Mouse (Mus musculus): Measurements from ENCODE around the gene Gphn.

Gene Gphn
- long read RNA-seq, experiment 1, partial matches to known transcripts: 4 of 6 reads
- long read RNA-seq, experiment 1, other reads (novel, unspliced or antisense): 1 of 6 reads
- long read RNA-seq, experiment 2, transcript Gphn-202 (23 exons, 3,300 nt): major isoform, 6 of 16 reads
- long read RNA-seq, experiment 2, partial matches to known transcripts: 5 of 16 reads
- long read RNA-seq, experiment 2, other reads (novel, unspliced or antisense): 5 of 16 reads

DNA sequence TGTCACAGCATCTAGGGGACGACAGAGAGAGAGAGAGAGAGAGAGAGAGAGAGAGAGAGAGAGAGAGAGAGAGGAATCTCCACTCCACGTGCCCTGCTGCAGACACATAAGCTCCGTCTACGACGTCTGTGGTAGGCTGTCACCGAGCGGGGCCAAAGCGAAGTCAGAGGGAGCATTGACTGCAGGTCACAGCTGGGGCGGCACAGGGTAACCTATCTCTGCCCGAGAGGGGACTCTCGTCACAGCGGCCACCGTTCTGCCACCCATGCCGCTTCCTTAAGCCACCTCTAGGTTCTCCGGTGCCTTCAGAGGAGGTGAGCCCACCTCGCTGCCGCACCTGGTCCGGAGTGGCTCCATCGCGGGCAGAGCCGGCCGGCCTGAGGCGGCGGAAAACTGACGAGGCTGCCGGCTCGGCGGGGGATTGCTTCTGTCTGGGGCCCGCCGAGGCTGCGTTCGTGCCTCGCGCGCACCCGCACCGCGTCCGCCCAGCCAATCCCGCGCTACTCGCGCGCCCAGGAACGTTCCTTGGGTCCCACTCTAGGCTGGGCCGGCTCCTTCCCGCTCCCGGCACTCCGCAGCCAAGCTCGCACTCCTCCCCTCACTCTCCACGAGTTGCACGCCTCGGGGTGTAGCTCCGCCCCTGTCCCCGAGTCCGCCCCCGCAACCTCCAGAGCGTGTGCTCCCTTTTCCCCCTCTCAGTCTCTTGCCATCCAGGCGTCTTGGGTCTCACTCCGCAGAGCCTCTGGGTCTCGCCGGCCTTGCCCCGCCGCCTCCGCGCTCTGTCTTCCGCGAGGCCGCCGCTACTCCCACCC lies at the start of gene Gphn:
Gene Gphn, plus strand, starts transcription at position 673 of the 812 bp plus-strand sequence.
- intact Hi-C loops (cut with DNase I): loop anchor here (5.0 to 10.0 kb wide), 2 partner anchors 521 to 639 kb away; partner anchors contain the start of genes Atp6v1d, Eif2s1 and Mpp5

DNA sequence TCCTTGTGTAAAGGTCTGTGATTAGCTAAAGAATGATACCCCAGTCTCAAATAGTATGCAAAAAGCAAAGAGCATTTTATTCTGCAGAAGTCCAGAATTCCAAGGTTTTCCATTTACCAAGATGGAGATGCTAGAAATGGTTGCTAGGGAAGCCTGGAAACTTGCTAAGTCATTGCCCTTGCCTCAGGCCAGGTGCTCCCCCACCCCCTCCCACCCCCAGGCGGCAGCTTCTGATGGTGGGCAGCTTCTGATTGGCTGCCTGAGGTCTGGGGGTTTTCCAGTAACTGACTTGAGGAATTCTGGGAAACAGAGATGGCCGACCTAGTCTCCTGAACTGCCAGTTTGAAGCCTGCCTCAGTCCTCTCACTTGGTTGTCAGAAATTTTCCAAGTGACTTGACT lies 44.7 kb upstream of the Gphn start:
- intact Hi-C loops (cut with DNase I): no loop called here

- intact Hi-C loops (cut with DNase I): no loop called here
Observed at GRCm38 (mm10) chr12:78193942-78194341, 32.2 kb upstream of the Gphn start, which contains the start of gene Gm6657. Gene Gm6657 (plus strand): TSS chr12:78194242.

DNA sequence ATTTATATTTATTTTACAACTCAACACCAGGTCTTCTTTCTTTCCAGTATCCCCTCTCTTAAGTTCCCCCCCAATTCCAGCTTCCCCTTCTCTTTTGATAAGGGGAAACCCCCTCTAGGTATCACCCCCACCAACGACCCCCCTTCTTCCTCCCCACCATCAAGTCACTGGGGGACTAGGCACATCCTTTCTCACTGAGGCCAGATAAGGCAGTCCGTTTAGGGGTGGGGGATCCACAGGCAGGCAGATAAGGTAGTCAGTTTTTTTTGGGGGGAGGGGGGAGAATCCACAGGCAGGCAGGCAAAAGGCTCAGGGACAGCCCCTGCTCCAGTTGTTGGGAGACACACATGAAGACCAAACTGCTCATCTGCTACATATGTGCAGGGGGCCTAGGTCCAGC lies 30.8 kb upstream of the Gphn start:
- intact Hi-C loops (cut with DNase I): no loop called here

GRCm38 (mm10) chr12:78203646-78204045 lies 22.5 kb upstream of the Gphn start:
- intact Hi-C loops (cut with DNase I): loop anchor here (10.0 kb wide), 1 partner anchor 111 kb away; no protein-coding TSS in a partner anchor

DNA sequence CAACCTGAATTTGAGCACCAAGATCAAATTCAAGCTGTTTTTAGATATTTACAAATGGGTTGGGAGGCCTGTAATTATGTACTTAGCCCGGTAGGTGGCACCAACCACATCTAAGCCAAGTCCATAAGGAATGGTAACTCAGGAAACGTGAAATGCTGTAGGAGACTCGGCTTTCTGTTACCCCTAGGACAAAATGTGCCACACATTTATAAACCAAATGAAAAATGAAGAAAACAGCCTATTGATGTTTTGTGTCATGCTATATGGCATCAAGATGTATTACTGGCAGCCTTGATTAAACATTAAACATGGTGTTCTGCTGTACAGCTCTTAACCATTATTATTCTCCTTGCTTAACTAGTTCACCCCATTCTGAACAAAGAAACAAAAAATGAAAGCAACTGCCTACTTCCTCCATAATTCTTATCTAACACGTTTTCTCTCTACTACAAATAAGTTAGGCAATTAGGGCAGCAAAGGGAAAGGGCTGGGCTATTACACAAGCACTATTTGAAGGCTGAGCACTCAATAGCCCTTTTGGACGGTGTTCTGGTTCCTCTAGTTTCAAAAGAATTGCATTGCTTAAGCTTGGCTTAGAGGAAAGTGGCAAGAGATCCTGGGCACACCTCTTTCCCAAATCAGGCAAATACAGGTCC lies 20.1 kb upstream of the Gphn start:
- intact Hi-C loops (cut with DNase I): loop anchor here (10.0 kb wide), 1 partner anchor 109 kb away; no protein-coding TSS in a partner anchor

DNA sequence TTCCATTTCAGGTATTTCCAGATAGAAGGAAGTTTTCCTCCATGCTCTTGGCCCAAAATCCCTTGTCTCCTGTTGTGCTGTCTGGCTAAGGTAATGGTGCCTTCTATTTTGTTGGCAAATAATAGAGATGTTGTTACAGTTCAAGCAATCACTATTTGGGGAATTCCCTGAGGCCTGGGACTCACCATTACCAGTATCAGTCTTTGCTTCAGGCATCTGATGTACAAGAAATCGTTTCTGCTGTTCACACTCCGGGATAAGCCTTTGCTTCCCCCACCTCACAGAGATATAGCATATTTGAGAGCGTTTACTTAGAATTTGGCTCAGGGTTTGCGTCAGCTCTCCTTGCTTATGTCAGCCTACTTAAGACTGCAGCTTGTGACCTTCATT lies 19.6 kb upstream of the Gphn start:
- intact Hi-C loops (cut with DNase I): loop anchor here (10.0 kb wide), 1 partner anchor 108 kb away; no protein-coding TSS in a partner anchor

- intact Hi-C loops (cut with DNase I): loop anchor here (10.0 kb wide), 2 partner anchors 105 to 155 kb away; no protein-coding TSS in a partner anchor
Observed at GRCm38 (mm10) chr12:78209856-78210255, 16.3 kb upstream of the Gphn start.

DNA sequence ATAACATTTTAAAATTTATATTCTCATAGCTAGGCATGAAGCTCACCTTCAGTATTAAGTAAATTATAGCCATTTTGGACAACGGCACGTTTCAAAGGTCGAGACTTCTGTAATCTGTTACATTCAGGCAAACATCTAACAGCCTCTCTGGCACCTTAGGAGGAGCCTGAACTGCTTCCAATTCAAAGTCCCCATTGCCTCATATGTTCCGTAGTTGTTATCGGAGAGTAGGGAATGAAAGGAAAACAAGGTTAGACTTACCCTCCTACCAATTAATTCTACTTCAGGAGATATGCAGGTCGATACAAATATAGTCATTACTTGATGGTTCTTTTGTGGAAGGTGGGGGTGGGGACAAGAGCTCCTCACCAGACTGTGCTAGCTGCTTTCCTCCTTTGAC lies 10.7 kb upstream of the Gphn start:
- intact Hi-C loops (cut with DNase I): loop anchor here (10.0 kb wide), 1 partner anchor 161 kb away; no protein-coding TSS in a partner anchor

GRCm38 (mm10) chr12:78219191-78219825 lies 6.9 kb upstream of the Gphn start:
- intact Hi-C loops (cut with DNase I): loop anchor here (10.0 kb wide), 1 partner anchor 165 kb away; no protein-coding TSS in a partner anchor

DNA sequence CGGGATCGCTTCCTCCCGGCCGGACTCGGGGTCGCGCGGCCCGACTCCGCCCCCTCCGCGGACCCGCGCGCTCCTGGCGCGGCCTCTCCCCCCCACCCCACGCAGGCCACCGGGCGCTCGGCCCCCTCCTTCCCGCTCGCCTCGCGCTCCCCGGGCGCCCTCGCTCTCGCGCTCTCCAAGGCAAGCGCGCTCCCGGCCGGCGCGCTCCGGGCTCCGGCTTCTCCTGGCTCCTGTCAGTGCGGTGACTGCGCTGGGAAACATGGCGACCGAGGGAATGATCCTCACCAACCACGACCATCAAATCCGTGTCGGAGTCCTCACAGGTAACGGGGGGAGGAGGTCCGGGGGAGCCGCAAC lies 318 bp downstream of the Gphn start:
- intact Hi-C loops (cut with DNase I): loop anchor here (5.0 to 10.0 kb wide), 2 partner anchors 521 to 638 kb away; partner anchors contain the start of genes Atp6v1d, Eif2s1 and Mpp5

DNA sequence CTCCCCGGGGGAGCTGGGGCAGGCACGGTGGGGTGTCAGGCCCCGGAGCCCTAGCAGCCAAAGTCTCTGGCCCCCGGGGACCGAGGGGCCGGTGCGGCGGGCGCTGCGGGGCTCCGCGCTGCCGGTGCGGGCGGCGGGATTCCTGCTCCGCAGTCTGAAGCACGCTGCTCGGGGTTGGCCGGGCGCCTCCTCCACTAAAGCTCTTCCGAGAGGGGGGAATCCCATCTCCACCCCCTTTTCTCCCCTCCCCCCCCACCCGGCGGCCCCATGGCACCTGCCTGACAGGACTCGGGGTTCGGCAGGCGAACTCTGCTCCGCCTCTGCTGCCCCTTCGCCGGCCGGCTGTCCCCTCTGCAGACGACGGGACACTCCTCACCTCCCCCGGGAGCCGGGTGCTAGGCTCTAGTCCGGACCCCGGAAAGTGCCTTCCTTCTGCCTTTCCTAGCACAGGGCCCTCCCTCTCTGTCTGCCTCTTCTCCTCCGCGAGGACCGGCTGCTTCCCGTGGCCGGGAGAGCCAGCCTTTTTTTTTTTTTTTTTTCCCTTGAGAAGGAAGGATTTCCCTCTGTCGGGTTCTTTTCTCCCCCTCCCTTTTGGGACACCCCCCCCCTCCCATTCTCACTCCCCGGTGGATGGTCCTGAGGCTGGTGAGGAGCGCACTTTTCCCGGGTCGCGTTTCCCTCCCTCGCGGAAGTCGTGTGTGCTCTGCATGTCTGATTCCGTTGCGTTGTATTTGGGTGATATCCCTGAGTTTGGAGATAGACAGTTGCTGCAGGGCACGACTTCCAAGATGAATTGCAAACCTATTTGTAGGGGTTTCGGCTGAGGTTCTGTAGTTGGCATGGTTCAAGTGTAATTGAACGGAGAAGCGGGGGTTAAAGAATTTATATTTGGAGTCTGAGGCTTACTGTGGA lies 1.1 kb downstream of the Gphn start:
- intact Hi-C loops (cut with DNase I): loop anchor here (5.0 to 10.0 kb wide), 2 partner anchors 520 to 638 kb away; partner anchors contain the start of genes Atp6v1d, Eif2s1 and Mpp5

- intact Hi-C loops (cut with DNase I): loop anchor here (5.0 to 10.0 kb wide), 2 partner anchors 519 to 637 kb away; partner anchors contain the start of genes Atp6v1d, Eif2s1 and Mpp5
Observed at GRCm38 (mm10) chr12:78228139-78228538, 2.0 kb downstream of the Gphn start.

GRCm38 (mm10) chr12:78232560-78232959 lies 6.4 kb downstream of the Gphn start:
- intact Hi-C loops (cut with DNase I): no loop called here

DNA sequence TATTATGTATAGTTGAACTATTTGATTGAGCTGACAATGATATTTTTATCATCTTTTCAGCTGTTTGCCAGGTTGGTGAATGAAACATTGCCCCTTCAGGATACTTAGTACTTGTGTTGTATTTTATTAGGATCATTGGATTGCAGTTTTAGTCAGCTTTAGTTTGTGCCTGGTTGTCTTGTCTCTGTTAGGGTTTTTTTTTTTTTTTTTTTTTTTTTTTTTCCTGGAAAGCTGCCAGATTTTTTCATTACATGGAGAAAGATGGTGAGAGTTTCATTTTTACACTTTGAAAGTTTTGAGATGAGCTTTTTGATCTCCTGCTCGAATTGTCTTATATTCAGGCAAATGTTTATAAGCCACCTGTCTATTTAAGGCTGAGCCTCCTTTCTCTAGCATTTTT lies 22.2 kb downstream of the Gphn start:
- intact Hi-C loops (cut with DNase I): no loop called here

DNA sequence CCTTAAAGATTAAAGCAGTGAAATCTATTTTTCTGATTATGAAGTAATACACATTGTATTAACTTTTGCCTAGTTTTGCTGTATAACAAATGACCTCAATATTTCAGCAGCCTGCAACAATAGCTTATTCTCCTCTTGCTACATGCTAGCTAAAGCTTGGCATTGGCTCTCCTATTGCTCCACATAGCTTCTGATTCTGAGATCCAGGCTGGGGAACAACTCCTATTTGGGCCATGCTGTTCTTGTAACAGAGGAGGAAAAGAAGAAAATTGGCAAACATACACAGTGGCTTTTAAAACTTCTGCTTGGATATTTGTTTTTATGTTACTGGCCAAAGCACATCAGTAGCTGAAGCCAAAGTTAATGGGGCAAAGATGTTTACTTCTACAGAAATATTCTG lies 23.0 kb downstream of the Gphn start:
- intact Hi-C loops (cut with DNase I): no loop called here

- intact Hi-C loops (cut with DNase I): no loop called here
Observed at GRCm38 (mm10) chr12:78277386-78277785, 51.2 kb downstream of the Gphn start.

DNA sequence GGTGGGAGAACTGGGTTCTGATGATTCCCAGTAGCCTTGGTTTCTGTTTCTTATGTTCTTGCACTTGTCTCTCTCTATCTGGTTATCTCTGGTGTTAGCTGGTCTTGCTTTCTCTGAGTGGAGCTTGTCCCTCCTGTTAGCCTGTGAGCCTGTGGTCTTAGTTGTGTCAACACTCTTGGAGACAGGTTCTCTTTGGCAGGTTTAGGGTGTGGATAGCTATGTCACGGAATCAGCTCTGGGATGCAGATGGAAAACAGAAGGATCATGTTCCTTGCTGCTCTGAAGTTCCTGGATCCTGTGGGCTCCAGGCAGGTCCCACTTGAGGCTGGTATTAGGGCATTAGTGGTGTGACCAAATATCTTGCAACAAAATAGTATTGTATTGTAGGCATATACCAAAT lies 64.2 kb downstream of the Gphn start:
- intact Hi-C loops (cut with DNase I): no loop called here

GRCm38 (mm10) chr12:78298824-78299398 lies 72.7 kb downstream of the Gphn start:
- intact Hi-C loops (cut with DNase I): no loop called here

Data from adrenal gland (tissue).